Mouse (Mus musculus) MN1 (cell line): ENCODE results near the gene Erc2.
"Not testable (repeated sequence)": the region's sequence is repeated elsewhere in the genome, so short reads cannot be mapped to it uniquely, and the experiment has no call there.

ENCODE experiments used
- DNase-seq: peaks from one replicate; pipeline ENCODE4 v3.0.0-alpha.2; 2016; ENCODE audit warnings: low spot score

The Erc2 gene

DNA sequence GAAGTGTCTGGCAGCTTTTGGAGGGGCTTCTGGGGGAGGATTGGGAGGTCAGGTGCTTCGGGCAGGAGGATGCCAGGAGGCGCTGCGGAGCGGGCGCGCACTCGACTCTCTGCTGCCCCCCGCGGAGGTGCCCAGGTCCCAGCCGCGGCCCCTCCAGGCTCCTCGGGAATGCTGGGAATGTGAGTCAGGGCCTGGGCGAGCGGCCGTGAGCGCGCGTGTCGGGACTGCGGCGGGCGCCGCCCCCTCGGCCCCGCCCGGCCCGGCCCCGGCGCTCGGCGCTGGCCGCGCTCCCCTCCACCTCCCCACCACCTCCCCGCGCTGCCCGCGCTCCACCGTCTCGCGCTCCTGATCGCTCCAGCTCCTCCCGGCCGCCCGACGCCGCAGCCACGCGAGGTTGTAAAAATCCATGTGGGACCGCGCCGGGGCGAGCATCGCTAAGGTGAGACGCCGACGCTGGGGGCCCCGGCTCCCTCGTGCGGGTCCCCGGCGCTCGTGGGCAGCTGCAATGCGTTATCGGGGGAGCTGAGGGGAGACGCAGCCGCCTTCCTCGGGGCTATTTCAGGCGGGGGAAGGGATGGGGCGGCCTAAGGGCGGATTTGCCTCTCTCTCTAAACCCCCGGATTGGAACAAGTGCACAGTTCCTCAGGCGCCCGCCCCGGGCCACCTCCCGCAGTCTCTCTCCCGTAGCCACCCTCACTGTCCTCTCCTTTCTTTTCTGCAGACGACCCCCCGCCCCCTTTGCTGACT, at the start of gene Erc2:
Erc2 (plus strand) TSS at position 253 of the 747 bp plus-strand sequence.
- DNase-seq = peak; percentile 86

DNA sequence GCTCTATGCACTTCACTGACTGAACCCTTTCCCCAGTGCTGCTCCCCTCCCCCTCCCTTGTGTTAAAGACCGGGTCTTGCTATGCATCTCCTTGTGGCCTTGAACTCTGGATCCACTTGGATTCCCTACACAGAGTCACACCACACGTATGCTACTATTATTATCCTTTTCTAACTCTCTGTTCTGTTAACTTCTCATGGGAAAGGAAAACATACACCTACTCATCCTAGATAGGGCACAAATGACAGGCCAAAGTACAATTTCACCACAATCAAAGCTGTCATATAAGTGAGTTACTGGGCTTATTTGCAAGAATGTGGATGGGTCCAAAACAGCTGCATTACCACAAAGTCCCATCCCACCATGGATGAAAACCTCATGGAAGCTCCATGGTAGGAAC, 43.8 kb upstream of the Erc2 start:
- no peak for DNase-seq

- not testable (repeated sequence) for DNase-seq
These were observed 32.6 kb upstream of the Erc2 start for GRCm38 (mm10) chr14:27589616-27590015.

DNA sequence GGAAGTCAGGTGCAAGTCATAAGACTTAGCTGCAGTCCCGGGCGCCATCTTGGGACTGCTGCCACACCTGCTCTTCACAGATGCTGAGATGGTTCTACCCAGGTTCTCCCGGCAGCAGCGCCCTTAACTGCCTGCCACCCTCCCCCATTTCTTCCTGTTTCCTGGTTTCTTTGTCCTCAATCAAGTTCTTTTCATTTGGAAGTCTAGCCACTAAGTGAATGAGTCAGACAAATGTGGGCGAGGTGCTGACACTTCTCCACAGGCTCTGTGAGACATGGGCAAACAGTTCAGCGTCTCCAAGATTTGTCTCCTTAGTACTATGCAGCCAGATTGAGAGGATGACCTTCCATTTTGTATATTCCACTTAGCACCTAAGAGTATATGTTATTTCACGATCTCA, 30.1 kb upstream of the Erc2 start:
- DNase-seq = no peak

- DNase-seq = peak; percentile 50
These were observed 26.0 kb upstream of the Erc2 start for GRCm38 (mm10) chr14:27596265-27596664.

- DNase-seq = no peak
These were observed 20.1 kb upstream of the Erc2 start for GRCm38 (mm10) chr14:27602136-27602535.

DNA sequence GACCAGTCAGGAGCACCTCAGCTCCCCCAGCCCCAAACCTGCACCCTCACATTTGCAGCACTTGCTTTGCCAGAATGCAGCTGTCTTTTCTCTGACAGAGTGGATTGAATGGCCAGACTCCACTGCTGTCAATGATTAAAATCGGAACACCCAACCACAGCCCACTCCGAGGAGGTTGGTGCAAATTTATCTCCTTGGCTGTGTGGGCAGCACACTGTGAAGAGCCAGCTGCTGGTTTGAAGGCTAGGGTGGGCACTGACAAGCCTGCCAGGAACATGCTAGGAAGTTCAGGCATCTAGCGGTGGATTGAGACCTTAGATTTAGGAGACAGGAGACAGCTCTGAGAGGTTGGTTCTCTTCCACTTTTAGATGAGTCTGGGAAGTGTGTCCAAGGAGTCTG, 14.8 kb upstream of the Erc2 start:
- no peak for DNase-seq

DNA sequence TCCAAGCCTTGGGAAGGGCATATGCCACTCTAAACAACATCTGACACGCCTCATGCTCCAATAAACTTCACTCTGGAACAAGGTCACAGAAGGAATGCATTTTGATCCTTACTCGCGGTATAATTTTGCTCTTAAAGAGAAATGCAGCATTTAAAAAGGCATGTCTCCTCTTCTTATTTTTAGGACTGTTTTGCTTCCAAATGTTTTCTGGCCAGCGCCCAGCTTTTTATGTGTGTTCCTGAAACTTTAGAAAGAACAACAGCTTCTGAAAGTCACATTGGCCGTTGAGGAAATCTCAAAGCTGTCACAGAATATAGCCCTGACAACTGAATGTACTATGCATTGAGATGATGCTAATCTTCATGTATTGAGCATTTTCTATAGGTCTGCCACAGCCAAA, 8.5 kb upstream of the Erc2 start:
- DNase-seq = no peak

DNA sequence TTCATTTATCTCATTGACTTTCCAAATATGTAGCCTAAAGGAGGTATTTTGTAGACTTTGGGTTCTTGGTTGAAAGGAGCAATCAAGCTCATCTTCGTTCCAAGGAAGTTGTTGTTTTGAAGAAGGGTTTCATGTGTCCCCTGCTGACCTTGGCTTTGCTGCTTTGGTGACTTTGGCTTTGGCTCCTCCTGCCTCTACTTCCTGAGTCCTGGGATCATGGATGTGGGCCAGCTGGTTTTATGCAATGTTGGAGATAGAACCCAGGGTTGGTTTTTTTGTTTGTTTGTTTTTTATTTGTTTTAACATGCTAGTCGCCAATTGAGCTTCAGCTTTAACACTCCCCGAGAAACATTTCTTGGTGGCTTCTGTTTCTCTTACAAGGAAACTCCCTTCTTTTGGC, 4.9 kb upstream of the Erc2 start:
- DNase-seq = no peak

DNA sequence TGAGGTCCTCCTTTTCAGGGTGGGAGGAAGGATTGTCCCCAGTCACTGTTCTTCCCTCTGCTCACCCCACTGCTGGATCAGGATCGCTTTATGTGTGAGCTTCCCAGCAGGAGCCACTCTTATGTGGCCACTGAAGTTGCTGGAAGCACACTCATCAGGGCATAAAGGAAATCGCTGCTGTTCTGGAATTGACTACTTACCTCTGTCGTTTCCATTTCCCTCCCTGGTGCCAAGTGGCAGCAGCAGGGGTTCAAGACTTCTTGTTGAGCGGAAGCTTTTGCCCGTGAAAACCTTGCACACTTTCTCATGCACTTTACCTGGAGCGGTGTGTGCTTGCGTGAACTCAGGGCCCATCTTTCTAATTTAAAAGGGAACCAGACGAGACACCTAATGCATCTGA, 652 bp upstream of the Erc2 start:
- no peak for DNase-seq

GRCm38 (mm10) chr14:27622923-27623219, 643 bp downstream of the Erc2 start:
- no peak for DNase-seq

DNA sequence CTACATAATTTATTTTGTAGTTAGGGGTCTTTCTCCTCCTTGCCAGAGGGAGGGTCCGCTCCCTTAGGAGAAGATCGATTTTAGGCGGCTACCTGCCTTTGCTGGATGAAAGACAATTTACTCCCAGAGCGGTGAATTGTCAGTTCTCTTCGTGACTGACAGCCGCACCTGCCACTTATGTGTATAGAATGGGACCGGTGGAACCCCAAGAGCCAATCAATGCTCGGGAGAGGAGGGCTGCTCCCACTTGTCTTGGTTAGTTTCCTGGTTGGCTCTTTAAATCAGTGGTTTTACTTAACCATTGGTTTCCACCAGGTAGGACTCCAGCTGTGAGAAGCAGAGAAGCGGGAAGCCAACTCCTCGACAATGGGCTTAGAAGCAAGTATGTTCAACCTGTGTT, 1.1 kb downstream of the Erc2 start:
- DNase-seq = peak; percentile 30

GRCm38 (mm10) chr14:27628701-27629100, 6.5 kb downstream of the Erc2 start:
- DNase-seq = no peak

DNA sequence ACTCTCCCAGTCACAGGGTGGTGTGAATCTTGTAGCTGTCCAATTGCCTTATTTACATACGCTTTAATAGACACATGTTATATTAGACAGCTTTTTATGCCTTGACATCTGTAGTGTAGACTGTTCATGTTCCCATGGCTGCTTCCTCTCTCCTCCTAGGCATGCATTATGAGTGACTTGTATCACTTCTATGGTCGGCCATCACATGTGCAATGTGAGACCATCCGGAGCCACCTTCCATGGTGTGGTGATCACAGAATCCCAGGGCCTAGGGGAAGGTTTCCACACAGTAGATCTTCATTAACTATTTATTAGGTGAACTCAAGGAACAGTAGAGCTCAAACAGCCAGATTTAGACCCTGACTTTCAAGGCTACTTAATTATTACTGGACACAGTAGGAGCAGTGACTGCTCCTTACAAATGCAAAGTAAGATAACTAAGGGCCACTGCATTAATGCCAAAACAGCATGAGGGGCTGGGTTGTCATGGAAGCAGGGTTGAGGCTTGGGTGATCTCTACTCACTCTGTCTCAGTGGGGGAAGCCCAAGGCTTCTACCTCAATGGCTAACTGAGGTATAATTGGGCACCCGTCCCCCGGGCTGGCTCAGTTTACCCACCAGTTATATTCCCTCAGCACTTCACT, 7.3 kb downstream of the Erc2 start:
- no peak for DNase-seq

DNA sequence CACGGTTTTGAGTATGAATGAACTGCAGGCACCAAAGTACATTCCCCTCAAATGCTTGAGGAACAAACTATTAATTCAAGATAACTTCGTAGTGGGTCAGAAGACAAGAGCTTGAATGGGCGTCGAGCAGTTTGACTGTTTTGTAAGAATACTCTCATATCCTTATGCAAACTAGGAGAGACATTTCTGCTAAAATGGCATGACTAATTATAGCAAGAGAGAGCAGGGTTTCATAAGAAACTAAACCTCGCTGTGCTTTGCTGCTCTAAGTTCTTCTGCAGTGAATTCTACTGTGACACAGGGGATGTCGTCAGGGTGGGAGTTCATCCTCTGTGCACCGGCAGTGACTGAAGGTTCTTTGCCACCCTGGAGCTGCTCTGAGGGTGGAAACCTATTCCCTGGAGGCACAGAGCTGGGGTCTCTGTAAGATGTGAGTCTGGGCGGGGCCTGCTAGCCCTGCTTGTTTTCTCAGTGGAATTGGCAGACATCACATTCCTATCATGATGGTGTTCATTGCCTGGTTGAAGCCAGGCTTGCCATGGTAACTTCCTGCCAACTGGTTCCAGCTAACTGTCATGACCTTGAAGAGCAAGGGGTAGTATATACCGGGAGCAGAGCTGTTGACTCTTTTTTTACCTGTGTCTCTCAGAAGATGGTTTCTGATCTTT, 8.9 kb downstream of the Erc2 start:
- DNase-seq = no peak

DNA sequence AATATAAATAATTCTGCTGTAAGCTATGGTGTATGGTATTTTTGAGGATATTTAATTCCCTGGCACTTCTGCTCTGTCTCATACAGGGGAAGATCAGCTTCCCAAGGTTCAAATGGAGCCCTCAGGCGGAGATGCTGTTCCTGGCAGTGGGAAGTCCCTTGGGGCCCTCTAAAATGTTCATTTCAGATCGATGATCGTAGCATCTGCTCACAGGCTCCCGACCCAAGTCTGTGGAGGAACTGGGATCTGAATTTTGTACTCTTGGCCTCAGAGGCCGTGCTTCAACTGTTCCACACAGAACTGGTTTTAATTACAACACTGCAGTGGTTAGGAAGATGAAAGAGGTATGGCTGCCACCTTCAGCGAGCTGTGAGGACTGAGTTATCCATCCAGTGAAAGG, 12.5 kb downstream of the Erc2 start:
- DNase-seq = no peak

GRCm38 (mm10) chr14:27636556-27636955, 14.3 kb downstream of the Erc2 start:
- no peak for DNase-seq

GRCm38 (mm10) chr14:27641382-27641781, 19.2 kb downstream of the Erc2 start:
- no peak for DNase-seq

- DNase-seq = no peak
These were observed 20.8 kb downstream of the Erc2 start for GRCm38 (mm10) chr14:27642981-27643380.

DNA sequence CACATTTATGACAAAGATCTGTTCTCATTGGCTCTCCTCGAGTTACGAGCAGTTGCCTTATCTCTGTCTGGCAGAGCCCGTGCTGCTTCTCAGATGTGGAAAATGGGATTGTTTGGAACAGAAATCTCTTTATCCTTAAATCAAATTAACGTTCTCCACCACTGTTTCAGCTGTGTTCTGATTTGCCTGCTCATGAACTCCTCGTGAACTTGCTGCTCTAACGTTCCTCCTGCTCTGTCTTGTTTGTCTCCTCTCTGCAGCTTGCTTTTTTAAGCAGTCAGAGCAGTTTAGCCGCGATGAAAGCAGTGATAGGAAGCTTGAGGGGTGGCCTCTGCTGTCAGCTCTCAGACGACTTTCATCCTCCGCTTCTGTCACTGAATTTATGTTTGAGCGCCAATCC, 32.4 kb downstream of the Erc2 start:
- peak; percentile 68 for DNase-seq

DNA sequence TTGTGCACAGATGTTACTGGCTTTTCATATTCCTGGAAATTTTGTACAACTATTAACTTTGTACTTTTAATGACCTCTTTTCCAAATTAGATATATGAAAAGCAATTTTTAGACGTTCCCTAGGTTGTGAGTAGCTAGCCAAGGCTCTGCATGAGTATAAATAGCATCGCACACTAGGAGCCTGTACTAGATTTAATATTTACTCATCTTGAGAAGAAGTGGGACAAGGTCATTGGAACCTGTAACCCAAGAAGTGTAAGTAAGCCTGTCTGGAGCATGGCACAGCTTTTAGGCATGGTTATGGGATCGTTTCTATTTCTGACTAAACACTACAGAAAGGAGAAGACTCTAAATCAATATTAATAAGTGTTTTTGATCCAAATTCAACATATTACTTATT, 36.4 kb downstream of the Erc2 start:
- no peak for DNase-seq

DNA sequence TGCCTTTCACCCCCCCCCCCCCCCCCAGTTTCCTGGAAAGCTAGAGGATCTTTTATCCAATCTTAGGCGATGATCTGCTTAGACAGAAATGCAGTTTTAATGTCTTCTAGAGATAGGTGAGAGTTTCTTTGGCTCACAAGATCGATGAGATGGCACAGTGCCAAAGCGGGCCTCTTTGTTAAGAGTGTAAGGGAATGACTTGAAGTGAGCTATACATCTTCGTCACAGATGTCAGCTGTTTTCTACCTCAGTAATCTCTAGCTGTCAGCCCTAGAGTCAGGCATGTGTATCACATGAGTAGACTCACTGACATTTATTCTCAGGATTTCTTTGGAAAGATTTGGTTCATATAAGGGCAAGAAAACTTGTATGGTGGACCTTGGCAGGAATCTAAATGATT, 39.2 kb downstream of the Erc2 start:
- DNase-seq = peak; percentile 18

DNA sequence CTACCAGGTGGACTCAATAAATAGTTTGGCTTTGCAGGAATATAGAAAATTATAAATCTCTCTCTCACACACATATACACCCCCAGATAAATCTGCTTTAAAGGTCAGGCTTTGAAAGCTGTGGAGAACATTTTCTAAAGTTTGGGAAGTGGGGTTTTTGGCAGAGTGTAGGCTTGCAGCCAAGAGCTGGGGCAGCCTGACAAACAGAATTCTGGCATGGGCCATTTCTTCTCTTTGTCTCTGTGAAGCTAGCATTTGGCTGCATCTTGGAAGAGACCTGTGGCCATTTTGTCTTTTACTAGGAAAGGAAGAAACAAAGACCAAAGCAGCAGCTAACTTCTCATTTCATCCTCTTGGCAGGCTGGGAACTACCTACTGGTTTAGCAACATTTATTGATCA, 40.0 kb downstream of the Erc2 start:
- DNase-seq = no peak
